Mouse (Mus musculus) intestine, embryonic 14.5 days (tissue): ENCODE measurements at regions not wholly inside any gene's neighbourhood (a gene's known extent, or its start where the extent isn't known, plus 50 kb on each side); places are given as distances from the start of the nearest gene placed in this dataset.

Experiments
- ATAC-seq: fragments of 200-750 bp; cut with Nextera tagmentation; replicated peaks from 2 replicates; pipeline ENCODE4 v1.8.0; 2017; ENCODE audit warnings: low read depth, moderate number of reproducible peaks, moderate TSS enrichment, moderate library complexity; ENCODE audit not compliant: low FRiP score, low TSS enrichment
- DNase-seq: peaks from one replicate; pipeline ENCODE4 v3.0.0-alpha.2; 2018; ENCODE audit warnings: low spot score
- H3K27ac ChIP-seq: fragments of 300-500 bp; sonication (generic); 2 replicates; pipeline ENCODE4 v1.5.1; 2014; ENCODE audit warnings: low read depth, mild to moderate bottlenecking, control low read depth
- H3K27me3 ChIP-seq: fragments of 300-500 bp; sonication (generic); replicated peaks from 2 replicates; pipeline ENCODE4 v1.6.1; 2014; ENCODE audit warnings: low read length, control low read depth; ENCODE audit not compliant: control insufficient read depth, insufficient read depth
- H3K36me3 ChIP-seq: fragments of 300-500 bp; sonication (generic); 2 replicates; pipeline ENCODE4 v1.6.1; 2014; ENCODE audit warnings: low read length, control low read depth; ENCODE audit not compliant: control insufficient read depth, insufficient read depth
- H3K4me1 ChIP-seq: fragments of 300-500 bp; sonication (generic); replicated peaks from 2 replicates; pipeline ENCODE4 v1.6.1; 2014; ENCODE audit warnings: low read length, control low read depth, mixed read lengths; ENCODE audit not compliant: control insufficient read depth, insufficient read depth
- H3K4me2 ChIP-seq: fragments of 300-500 bp; sonication (generic); 2 replicates; pipeline ENCODE4 v1.6.1; 2014; ENCODE audit warnings: low read length
- H3K4me3 ChIP-seq: fragments of 300-500 bp; sonication (generic); 2 replicates; pipeline ENCODE4 v1.5.1; 2014; ENCODE audit warnings: low read depth, low read length, control low read depth, mixed read lengths
- H3K9ac ChIP-seq: fragments of 300-500 bp; sonication (generic); 2 replicates; pipeline ENCODE4 v1.6.1; 2014; ENCODE audit warnings: mild to moderate bottlenecking, low read length
- H3K9me3 ChIP-seq: fragments of 300-500 bp; sonication (generic); 2 replicates; pipeline ENCODE4 v1.6.1; 2016; ENCODE audit warnings: low read length, control low read depth; ENCODE audit not compliant: control insufficient read depth
- WGBS: fragments of 180-500 bp; shearing (Covaris S2); extraction: QIAGEN DNeasy Blood & Tissue Kit; methylation state at CpG from one replicate; pipeline ENCODE4 v1.1.7; 2014; 5-methylcytosine and 5-hydroxymethylcytosine counted together

GRCm38 (mm10) chr13:107306958-107307357 is 285.0 kb upstream of the Kif2a start:
- ATAC-seq, result no peak
- H3K27me3 ChIP-seq, result no peaks in the 10 kb centered on the region
- H3K27ac ChIP-seq, result no peak overlapping the region
- H3K9me3 ChIP-seq, result no peaks in the 10 kb centered on the region
- H3K4me3 ChIP-seq, result no peak overlapping the region
- no peak overlapping the region for H3K4me2 ChIP-seq
- no peak overlapping the region for H3K9ac ChIP-seq
- WGBS, result 89% methylated on average over 1 of the region's 1 CpGs
- H3K4me1 ChIP-seq, result no peaks in the 10 kb centered on the region
- DNase-seq, result no peak
- no peaks in the 10 kb centered on the region for H3K36me3 ChIP-seq

- no peaks in the 10 kb centered on the region for H3K9me3 ChIP-seq
- 70% methylated on average over 1 of the region's 1 CpGs for WGBS
- no peak for ATAC-seq
- H3K4me2 ChIP-seq, result no peak overlapping the region
- H3K4me1 ChIP-seq, result no peaks in the 10 kb centered on the region
- H3K27me3 ChIP-seq, result no peaks in the 10 kb centered on the region
- no peaks in the 10 kb centered on the region for H3K36me3 ChIP-seq
- H3K9ac ChIP-seq, result no peak overlapping the region
- no peak overlapping the region for H3K4me3 ChIP-seq
- DNase-seq, result no peak
- no peak overlapping the region for H3K27ac ChIP-seq
These were observed 284.3 kb upstream of the Kif2a start for GRCm38 (mm10) chr13:107306232-107306631.

GRCm38 (mm10) chr13:107305738-107306137 is 283.8 kb upstream of the Kif2a start:
- no peak for DNase-seq
- 60% methylated on average over 1 of the region's 1 CpGs for WGBS
- Histone ChIP-seq H3K36me3 (no peaks in the 10 kb centered on the region), H3K4me3 (no peak overlapping the region), H3K27ac (no peak overlapping the region), H3K9ac (no peak overlapping the region), H3K4me2 (no peak overlapping the region), H3K27me3 (no peaks in the 10 kb centered on the region), H3K4me1 (no peaks in the 10 kb centered on the region), H3K9me3 (no peaks in the 10 kb centered on the region)
- ATAC-seq, result no peak

GRCm38 (mm10) chr13:107303878-107304277 is 282.0 kb upstream of the Kif2a start:
- DNase-seq (no peak), ATAC-seq (no peak)
- Histone ChIP-seq H3K4me2 (no peak overlapping the region), H3K4me3 (no peak overlapping the region), H3K4me1 (no peaks in the 10 kb centered on the region), H3K36me3 (no peaks in the 10 kb centered on the region), H3K27ac (no peak overlapping the region), H3K9me3 (no peaks in the 10 kb centered on the region), H3K9ac (no peak overlapping the region), H3K27me3 (no peaks in the 10 kb centered on the region)
- WGBS, result 71% methylated on average over 7 of the region's 7 CpGs

GRCm38 (mm10) chr13:107303322-107303721 is 281.4 kb upstream of the Kif2a start:
- Histone ChIP-seq H3K4me1 (no peaks in the 10 kb centered on the region), H3K27ac (no peak overlapping the region), H3K4me3 (no peak overlapping the region), H3K9ac (no peak overlapping the region), H3K4me2 (no peak overlapping the region), H3K36me3 (no peaks in the 10 kb centered on the region), H3K27me3 (no peaks in the 10 kb centered on the region), H3K9me3 (no peaks in the 10 kb centered on the region)
- DNase-seq (no peak), ATAC-seq (no peak)
- 48% methylated on average over 5 of the region's 5 CpGs for WGBS

- H3K9me3 ChIP-seq, result no peaks in the 10 kb centered on the region
- H3K4me2 ChIP-seq, result no peak overlapping the region
- 86% methylated on average over 2 of the region's 2 CpGs for WGBS
- DNase-seq (no peak), ATAC-seq (no peak)
- H3K27me3 ChIP-seq, result no peaks in the 10 kb centered on the region
- H3K4me1 ChIP-seq, result no peaks in the 10 kb centered on the region
- no peak overlapping the region for H3K4me3 ChIP-seq
- no peaks in the 10 kb centered on the region for H3K36me3 ChIP-seq
- H3K9ac ChIP-seq, result no peak overlapping the region
- no peak overlapping the region for H3K27ac ChIP-seq
These were observed 278.9 kb upstream of the Kif2a start for GRCm38 (mm10) chr13:107300792-107301191.

GRCm38 (mm10) chr13:107264581-107264980 is 242.7 kb upstream of the Kif2a start:
- 68% methylated on average over 6 of the region's 6 CpGs for WGBS
- no peak for ATAC-seq

GRCm38 (mm10) chr13:107261479-107262050 is 239.6 kb upstream of the Kif2a start:
- Histone ChIP-seq H3K9ac (no peak overlapping the region), H3K27ac (no peak overlapping the region), H3K27me3 (no peaks in the 10 kb centered on the region), H3K36me3 (no peaks in the 10 kb centered on the region), H3K4me1 (no peaks in the 10 kb centered on the region), H3K9me3 (no peaks in the 10 kb centered on the region), H3K4me2 (no peak overlapping the region), H3K4me3 (no peak overlapping the region)
- no peak for ATAC-seq
- DNase-seq, result no peak
- WGBS, result 72% methylated on average over 6 of the region's 6 CpGs

More at GRCm38 (mm10) chr13:107264581-107264980, 242.7 kb upstream of the Kif2a start:
- Histone ChIP-seq H3K4me1 (no peaks in the 10 kb centered on the region), H3K9me3 (no peaks in the 10 kb centered on the region), H3K27me3 (no peaks in the 10 kb centered on the region), H3K4me3 (no peak overlapping the region), H3K9ac (no peak overlapping the region), H3K4me2 (no peak overlapping the region), H3K27ac (no peak overlapping the region), H3K36me3 (no peaks in the 10 kb centered on the region)
- no peak for DNase-seq

- Histone ChIP-seq H3K27me3 (no peaks in the 10 kb centered on the region), H3K9ac (no peak overlapping the region), H3K4me2 (no peak overlapping the region), H3K36me3 (no peaks in the 10 kb centered on the region), H3K27ac (no peak overlapping the region), H3K4me3 (no peak overlapping the region), H3K4me1 (no peaks in the 10 kb centered on the region), H3K9me3 (no peaks in the 10 kb centered on the region)
- ATAC-seq (no peak), DNase-seq (no peak)
- 74% methylated on average over 4 of the region's 4 CpGs for WGBS
These were observed 238.3 kb upstream of the Kif2a start for GRCm38 (mm10) chr13:107260274-107260673.
